Mouse (Mus musculus) thymus, adult 2 months (tissue): Measurements from ENCODE around the gene Gm36028. TPM values are rescaled to one million over a fixed set of nuclear protein-coding genes. Genes with fewer than 3 reads are reported as not detected.

Source experiments
- DNase-seq: peaks from one replicate; pipeline ENCODE4 v3.0.0; 2021
- H3K27ac ChIP-seq: fragments of 200-500 bp; 2 replicates; pipeline ENCODE4 v1.5.1; 2012; ENCODE audit warnings: low read length, control low read depth; ENCODE audit not compliant: control insufficient read depth, insufficient read depth
- H3K27me3 ChIP-seq: fragments of 200-500 bp; 2 replicates; pipeline ENCODE4 v1.6.1; 2012; ENCODE audit warnings: mild to moderate bottlenecking, low read length, moderate library complexity, mixed read lengths; ENCODE audit not compliant: control insufficient read depth, insufficient read depth
- H3K36me3 ChIP-seq: fragments of 200-500 bp; 2 replicates; pipeline ENCODE4 v1.6.1; 2012; ENCODE audit warnings: mild to moderate bottlenecking, low read length, moderate library complexity; ENCODE audit not compliant: control insufficient read depth, insufficient read depth
- H3K4me1 ChIP-seq: fragments of 200-500 bp; replicated peaks from 2 replicates; pipeline ENCODE4 v1.6.1; 2012; ENCODE audit warnings: low read length; ENCODE audit not compliant: control insufficient read depth, insufficient read depth
- H3K4me3 ChIP-seq: fragments of 200-500 bp; 2 replicates; pipeline ENCODE4 v1.5.1; 2012; ENCODE audit warnings: mild to moderate bottlenecking, low read length, control low read depth, moderate library complexity; ENCODE audit not compliant: control insufficient read depth, insufficient read depth
- CTCF ChIP-seq: fragments of 200-500 bp; IDR thresholded peaks from 2 replicates; pipeline ENCODE4 v1.5.1; 2012; ENCODE audit warnings: mild to moderate bottlenecking, control low read depth, low read length, moderate library complexity, borderline replicate concordance; ENCODE audit not compliant: control insufficient read depth, poor library complexity, insufficient read depth; ENCODE audit errors: extremely low read depth
- POLR2A ChIP-seq: fragments of 200-500 bp; IDR thresholded peaks from 2 replicates; pipeline ENCODE4 v1.6.1; 2012; ENCODE audit warnings: mild to moderate bottlenecking, low read length, control low read depth, moderate library complexity; ENCODE audit not compliant: control insufficient read depth, poor library complexity, insufficient read depth; ENCODE audit errors: extremely low read depth
- WGBS: fragments of 180-500 bp; shearing (Covaris S2); methylation state at CpG from one replicate; pipeline ENCODE4 v1.1.7; 2018; 5-methylcytosine and 5-hydroxymethylcytosine counted together
- polyA plus RNA-seq: library from polyadenylated mRNA; depleted of rRNA; stranded (reverse); fragments of >200 nt; gene quantifications from 2 replicates; pipeline ENCODE4 v1.2.3, GENCODE M21; 2012

The Gm36028 gene
- polyA plus RNA-seq, 1 experiment, result 0.15 TPM

DNA sequence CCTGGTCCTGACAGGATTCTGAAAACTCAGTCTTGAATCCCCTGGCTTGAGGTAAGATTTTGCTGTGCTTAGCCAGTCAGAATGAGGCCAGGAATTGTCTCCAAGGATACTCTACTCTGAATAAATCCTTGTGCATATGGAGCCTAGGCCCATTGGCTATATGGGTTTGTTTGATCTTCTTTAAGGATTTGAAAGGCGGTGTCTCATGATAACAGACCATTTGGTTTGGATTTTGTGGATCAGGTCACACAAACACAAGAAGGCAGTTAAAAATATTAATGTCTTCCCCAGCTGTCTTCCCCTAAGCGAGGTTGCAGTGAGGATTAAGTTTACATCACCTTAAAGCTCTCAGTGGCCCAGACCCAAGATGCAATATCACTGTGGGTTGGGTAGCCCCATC, 18.5 kb downstream of the Gm36028 start:
- Histone ChIP-seq H3K27ac (no peak overlapping the region), H3K4me3 (no peak overlapping the region), H3K36me3 (no peaks in the 10 kb centered on the region), H3K4me1 (no peaks in the 10 kb centered on the region), H3K27me3 (no peaks in the 10 kb centered on the region)
- no peak for TF ChIP-seq CTCF
- no peak for TF ChIP-seq POLR2A
- DNase-seq, result no peak
- WGBS, result 95% methylated on average over 2 of the region's 2 CpGs

DNA sequence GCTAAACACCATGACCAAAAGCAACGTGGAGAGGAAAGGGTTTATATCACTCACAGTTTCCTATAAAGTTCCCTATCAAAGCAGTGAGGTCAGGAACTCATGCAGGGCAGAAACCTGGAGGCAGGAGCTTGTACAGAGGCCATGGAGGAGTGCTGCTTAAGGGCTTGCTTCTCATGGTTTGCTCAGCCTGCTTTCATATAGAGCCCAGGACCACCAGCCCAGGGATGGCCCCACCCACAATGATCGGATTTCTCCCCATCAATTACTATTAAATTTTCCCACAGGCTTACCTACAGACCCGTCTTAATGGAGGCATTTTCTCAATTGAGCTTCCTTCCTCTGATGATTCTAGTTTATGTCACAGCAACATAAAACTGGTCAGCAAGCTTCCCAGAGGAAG, 23.4 kb downstream of the Gm36028 start:
- Histone ChIP-seq H3K27me3 (no peaks in the 10 kb centered on the region), H3K27ac (no peak overlapping the region), H3K4me1 (no peaks in the 10 kb centered on the region), H3K36me3 (no peaks in the 10 kb centered on the region), H3K4me3 (no peak overlapping the region)
- 90% methylated on average over 3 of the region's 3 CpGs for WGBS
- TF ChIP-seq POLR2A, result no peak
- no peak for TF ChIP-seq CTCF
- no peak for DNase-seq

GRCm38 (mm10) chr16:37831041-37831440, 29.9 kb downstream of the Gm36028 start:
- H3K4me3 ChIP-seq, result no peak overlapping the region
- DNase-seq, result no peak
- H3K4me1 ChIP-seq, result no peaks in the 10 kb centered on the region
- no peaks in the 10 kb centered on the region for H3K27me3 ChIP-seq
- WGBS, result 93% methylated on average over 7 of the region's 7 CpGs
- H3K36me3 ChIP-seq, result no peaks in the 10 kb centered on the region
- H3K27ac ChIP-seq, result no peak overlapping the region
- TF ChIP-seq POLR2A, result no peak
- TF ChIP-seq CTCF, result no peak

- TF ChIP-seq CTCF (no peak), POLR2A (no peak)
- Histone ChIP-seq H3K27ac (no peak overlapping the region), H3K36me3 (no peaks in the 10 kb centered on the region), H3K4me3 (no peak overlapping the region), H3K4me1 (no peaks in the 10 kb centered on the region), H3K27me3 (no peaks in the 10 kb centered on the region)
- DNase-seq, result no peak
- 95% methylated on average over 3 of the region's 3 CpGs for WGBS
Measured at GRCm38 (mm10) chr16:37826286-37826685, 34.7 kb downstream of the Gm36028 start.

DNA sequence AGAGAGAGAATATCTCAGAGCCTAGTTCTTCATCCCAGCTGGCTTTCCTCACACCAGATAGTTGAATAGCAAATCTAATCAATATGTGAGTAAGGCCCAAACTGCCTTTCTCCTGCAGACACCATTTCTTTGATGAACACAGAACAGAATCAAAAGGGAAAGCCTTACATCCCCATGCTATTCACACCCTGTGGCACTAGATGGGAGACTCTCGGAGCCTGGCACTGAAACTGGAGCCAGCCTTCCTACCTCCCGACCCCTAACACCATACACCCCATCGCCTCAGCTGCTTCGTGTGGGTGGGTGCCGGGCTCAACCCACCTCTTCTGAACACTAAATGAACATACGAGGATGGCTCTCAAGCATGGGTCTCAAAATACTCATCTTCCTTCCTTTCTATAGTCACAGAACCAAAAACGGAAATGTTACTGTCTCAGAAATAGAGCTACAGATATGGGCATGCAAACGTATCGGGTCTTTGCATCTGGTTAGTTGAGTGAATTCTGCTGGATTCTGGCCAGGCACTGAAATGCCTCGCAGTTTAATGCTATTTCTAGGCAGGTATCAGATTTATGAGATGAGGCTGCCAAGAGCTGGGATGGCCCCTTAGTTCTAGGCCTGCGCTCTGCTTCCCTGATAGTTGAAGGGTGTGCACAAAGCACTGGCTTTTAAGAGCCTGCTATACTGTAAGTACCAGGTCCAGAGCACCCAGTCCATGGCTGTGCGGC, 36.0 kb downstream of the Gm36028 start:
- no peaks in the 10 kb centered on the region for H3K4me1 ChIP-seq
- WGBS, result 94% methylated on average over 12 of the region's 12 CpGs
- no peak overlapping the region for H3K27ac ChIP-seq
- H3K36me3 ChIP-seq, result no peaks in the 10 kb centered on the region
- DNase-seq, result no peak
- H3K4me3 ChIP-seq, result no peak overlapping the region
- TF ChIP-seq CTCF, result no peak
- no peak for TF ChIP-seq POLR2A
- no peaks in the 10 kb centered on the region for H3K27me3 ChIP-seq

- Histone ChIP-seq H3K4me3 (no peak overlapping the region), H3K36me3 (no peaks in the 10 kb centered on the region), H3K27ac (no peak overlapping the region), H3K4me1 (no peaks in the 10 kb centered on the region), H3K27me3 (no peaks in the 10 kb centered on the region)
- WGBS, result 92% methylated on average over 5 of the region's 5 CpGs
- no peak for DNase-seq
- TF ChIP-seq CTCF, result no peak
- no peak for TF ChIP-seq POLR2A
Measured at GRCm38 (mm10) chr16:37823949-37824348, 37.0 kb downstream of the Gm36028 start.
